Mouse (Mus musculus) erythroblast, embryonic 14.5 days (primary cell): Measurements from ENCODE around the gene Robo1. TPM values are rescaled to one million over a fixed set of nuclear protein-coding genes. Genes with fewer than 3 reads are reported as not detected.

Source experiments
- H3K27me3 ChIP-seq: 2 replicates; pipeline ENCODE4 v1.6.1; 2012; ENCODE audit warnings: inconsistent platforms; ENCODE audit not compliant: control insufficient read depth
- H3K36me3 ChIP-seq: 2 replicates; pipeline ENCODE4 v1.6.1; 2012; ENCODE audit warnings: mild to moderate bottlenecking, inconsistent platforms; ENCODE audit not compliant: control insufficient read depth
- H3K4me1 ChIP-seq: 2 replicates; pipeline ENCODE4 v1.6.1; 2012; ENCODE audit warnings: inconsistent platforms; ENCODE audit not compliant: control insufficient read depth
- H3K4me3 ChIP-seq: replicated peaks from 2 replicates; pipeline ENCODE3; 2012; ENCODE audit warnings: moderate library complexity, mild to moderate bottlenecking, inconsistent platforms
- H3K9me3 ChIP-seq: 2 replicates; pipeline ENCODE4 v1.6.1; 2012; ENCODE audit warnings: low read length, inconsistent platforms, mixed read lengths; ENCODE audit not compliant: control insufficient read depth
- GATA1 ChIP-seq: IDR thresholded peaks from 2 replicates; pipeline ENCODE4 v1.6.1; 2012; ENCODE audit warnings: low read length, inconsistent platforms, mixed read lengths
- TAL1 ChIP-seq: IDR thresholded peaks from 3 replicates; pipeline ENCODE4 v1.6.1; 2012; ENCODE audit warnings: low read length, inconsistent platforms, mixed read lengths
- polyA plus RNA-seq: library from polyadenylated mRNA; stranded (reverse); fragments of >175 nt; gene quantifications from 2 replicates; pipeline ENCODE4 v1.2.3, GENCODE M21; 2012

Gene Robo1
- polyA plus RNA-seq, 1 experiment: not detected

GRCm38 (mm10) chr16:72576956-72577355, 268.9 kb downstream of the Robo1 start:
- Histone ChIP-seq H3K4me3 (no peak overlapping the region), H3K27me3 (no peaks in the 10 kb centered on the region), H3K4me1 (no peaks in the 10 kb centered on the region), H3K36me3 (no peaks in the 10 kb centered on the region), H3K9me3 (no peaks in the 10 kb centered on the region)
- no peak for TF ChIP-seq TAL1
- no peak for TF ChIP-seq GATA1

- no peaks in the 10 kb centered on the region for H3K36me3 ChIP-seq
- TF ChIP-seq TAL1 (no peak), GATA1 (no peak)
- H3K4me1 ChIP-seq: no peaks in the 10 kb centered on the region
- H3K4me3 ChIP-seq: no peak overlapping the region
- no peaks in the 10 kb centered on the region for H3K9me3 ChIP-seq
- no peaks in the 10 kb centered on the region for H3K27me3 ChIP-seq
Observed at GRCm38 (mm10) chr16:72584454-72585159, 276.5 kb downstream of the Robo1 start.

- no peak for TF ChIP-seq GATA1
- TF ChIP-seq TAL1: no peak
- Histone ChIP-seq H3K27me3 (no peaks in the 10 kb centered on the region), H3K9me3 (no peaks in the 10 kb centered on the region), H3K36me3 (no peaks in the 10 kb centered on the region), H3K4me3 (no peak overlapping the region), H3K4me1 (no peaks in the 10 kb centered on the region)
Observed at GRCm38 (mm10) chr16:72585160-72585813, 277.2 kb downstream of the Robo1 start.

DNA sequence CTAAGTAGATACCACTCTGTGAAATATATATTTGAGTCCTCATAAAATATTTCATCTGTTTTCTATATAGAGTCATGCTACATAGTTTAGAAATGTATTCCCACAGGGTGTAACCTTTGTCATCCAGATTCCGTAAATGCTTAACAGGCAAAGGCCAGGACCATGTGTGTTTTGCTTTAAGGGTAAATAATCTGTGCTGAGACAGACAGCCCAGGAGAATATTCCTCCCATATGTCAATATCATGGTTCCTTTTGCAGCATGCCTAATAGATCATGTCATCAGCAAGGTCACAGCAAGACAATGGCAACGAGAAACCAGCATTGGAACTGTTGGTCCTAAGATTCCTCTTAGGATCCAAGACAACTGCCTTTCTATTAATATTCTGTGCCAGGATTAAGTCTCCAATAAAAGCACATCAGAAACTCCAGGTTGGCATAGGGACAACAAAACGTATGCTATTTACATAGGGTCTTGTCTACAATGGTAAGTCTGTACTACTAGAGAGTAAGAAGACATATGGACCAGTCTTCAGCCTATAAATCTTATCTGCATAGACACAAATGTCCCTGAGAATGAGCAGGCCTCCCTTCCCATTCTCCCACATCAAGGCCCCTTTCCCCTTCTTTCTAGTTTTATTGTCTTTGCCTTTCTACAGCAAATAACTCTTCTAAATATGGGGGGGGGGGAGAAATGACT, 279.4 kb downstream of the Robo1 start:
- no peaks in the 10 kb centered on the region for H3K27me3 ChIP-seq
- no peaks in the 10 kb centered on the region for H3K36me3 ChIP-seq
- TF ChIP-seq TAL1: no peak
- no peak for TF ChIP-seq GATA1

DNA sequence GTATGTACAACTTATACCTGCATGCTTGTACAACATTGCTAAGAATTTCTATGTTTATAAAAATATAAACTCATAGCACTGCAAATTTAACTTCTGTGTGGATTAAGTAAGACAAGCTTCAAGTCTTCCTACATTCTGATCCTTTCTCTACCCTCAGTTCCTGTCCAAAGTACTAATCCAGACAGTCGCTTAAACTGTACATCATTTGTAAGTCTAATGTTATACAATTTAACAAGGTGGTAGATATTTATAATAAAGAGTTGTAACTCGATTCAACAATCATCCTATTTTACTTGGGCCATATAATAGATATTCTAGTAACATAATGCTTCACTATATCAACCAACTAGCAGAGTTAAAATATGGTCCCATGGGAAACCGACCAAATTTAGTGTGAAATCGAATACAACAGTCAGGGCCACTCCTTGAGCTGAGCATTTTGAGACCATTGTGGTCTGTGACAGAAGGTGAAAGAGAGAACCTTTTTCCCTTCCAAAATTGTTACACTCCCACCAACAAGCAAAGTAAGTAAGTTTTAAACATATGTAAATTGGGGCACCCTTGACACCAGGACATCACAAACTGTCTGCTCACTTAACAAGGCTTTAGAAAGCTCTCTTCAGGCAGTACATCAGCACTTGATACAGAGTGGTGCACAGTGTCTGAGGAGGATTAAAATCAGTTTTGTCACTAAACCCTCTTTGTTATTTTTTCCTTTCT, 295.5 kb downstream of the Robo1 start:
- Histone ChIP-seq H3K36me3 (no peaks in the 10 kb centered on the region), H3K4me3 (no peak overlapping the region), H3K9me3 (no peaks in the 10 kb centered on the region), H3K4me1 (no peaks in the 10 kb centered on the region), H3K27me3 (no peaks in the 10 kb centered on the region)
- TF ChIP-seq TAL1 (no peak), GATA1 (no peak)

More for the DNA sequence above, 279.4 kb downstream of the Robo1 start:
- no peaks in the 10 kb centered on the region for H3K9me3 ChIP-seq
- no peaks in the 10 kb centered on the region for H3K4me1 ChIP-seq
- H3K4me3 ChIP-seq: no peak overlapping the region

- no peaks in the 10 kb centered on the region for H3K4me1 ChIP-seq
- no peaks in the 10 kb centered on the region; the same call in 1 of the 2 replicates for H3K9me3 ChIP-seq
- TF ChIP-seq TAL1: no peak
- no peak for TF ChIP-seq GATA1
- no peak overlapping the region for H3K4me3 ChIP-seq
- H3K36me3 ChIP-seq: no peaks in the 10 kb centered on the region
- no peaks in the 10 kb centered on the region for H3K27me3 ChIP-seq
Observed at GRCm38 (mm10) chr16:72605066-72605465, 297.0 kb downstream of the Robo1 start.

- Histone ChIP-seq H3K9me3 (no peaks in the 10 kb centered on the region; the same call in 1 of the 2 replicates), H3K27me3 (no peaks in the 10 kb centered on the region), H3K36me3 (no peaks in the 10 kb centered on the region), H3K4me3 (no peak overlapping the region), H3K4me1 (no peaks in the 10 kb centered on the region)
- no peak for TF ChIP-seq GATA1
- TF ChIP-seq TAL1: no peak
Observed at GRCm38 (mm10) chr16:72610661-72611112, 302.6 kb downstream of the Robo1 start.

DNA sequence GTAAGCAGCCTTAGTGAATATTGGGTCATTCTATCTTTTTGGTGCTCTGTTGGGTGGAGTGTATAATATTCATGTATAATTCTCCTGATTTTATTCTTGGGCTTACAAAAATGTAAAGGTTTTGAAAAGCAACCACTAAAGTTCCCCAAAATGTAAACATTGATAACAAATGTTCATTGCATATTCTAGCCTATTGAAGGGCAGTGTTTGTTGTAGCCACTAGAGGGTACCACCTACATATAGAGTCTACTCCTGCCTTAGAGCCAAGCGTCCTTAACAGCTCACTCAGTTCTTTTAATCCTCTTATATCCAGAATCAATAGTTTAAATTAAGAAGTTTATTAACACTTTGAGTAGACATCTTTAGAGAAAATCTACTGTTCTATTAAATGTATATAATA, 306.8 kb downstream of the Robo1 start:
- TF ChIP-seq TAL1: no peak
- TF ChIP-seq GATA1: no peak
- Histone ChIP-seq H3K4me1 (no peaks in the 10 kb centered on the region), H3K9me3 (no peaks in the 10 kb centered on the region), H3K36me3 (no peaks in the 10 kb centered on the region), H3K4me3 (no peak overlapping the region), H3K27me3 (no peaks in the 10 kb centered on the region)
